Mouse (Mus musculus) CH12.LX (cell line): ENCODE data around the gene Tmtc1. TPM values are rescaled to one million over a fixed set of nuclear protein-coding genes. Genes with fewer than 3 reads are reported as not detected.
A peak's percentile ranks its signal among the peaks of the same experiment; 100 is the strongest.

Experiments
- DNase-seq: peaks from one replicate; pipeline ENCODE4 v3.0.0-alpha.2; 2013; ENCODE audit errors: extremely low read depth
- H3K27ac ChIP-seq: 2 replicates; pipeline ENCODE4 v1.5.1; 2012; ENCODE audit warnings: low read depth, mild to moderate bottlenecking, control low read depth, moderate library complexity; ENCODE audit not compliant: insufficient read depth
- H3K27me3 ChIP-seq: replicated peaks from 2 replicates; pipeline ENCODE3; 2012; ENCODE audit warnings: inconsistent platforms
- H3K36me3 ChIP-seq, 2 experiments: replicated peaks in 1 of 2; 2 replicates each; pipeline versions ENCODE3 to v1.6.1; 2012; ENCODE audit warnings: inconsistent platforms in 1 of 2, low read length in 1 of 2, mild to moderate bottlenecking in 1 of 2, mixed read lengths in 1 of 2, moderate library complexity in 1 of 2; ENCODE audit not compliant: control insufficient read depth in 1 of 2, insufficient read depth in 1 of 2
- H3K4me1 ChIP-seq, 2 experiments: 2 replicates each; pipeline ENCODE4 v1.6.1; 2012; ENCODE audit warnings: inconsistent platforms in 1 of 2, moderate library complexity in 1 of 2; ENCODE audit not compliant: insufficient read depth in 2 of 2, control insufficient read depth in 1 of 2
- H3K4me2 ChIP-seq: 2 replicates; pipeline ENCODE4 v1.6.1; 2012; ENCODE audit warnings: low read depth, mild to moderate bottlenecking, control low read depth; ENCODE audit not compliant: poor library complexity, insufficient read depth, severe bottlenecking
- H3K4me3 ChIP-seq, 3 experiments: fragments of 150-350 bp in 1 of 3; sonication (generic) in 1 of 3; replicated peaks in 1 of 3; 2 replicates each; pipeline versions ENCODE3 to v1.5.1; 2011 to 2012; ENCODE audit warnings: low read depth in 2 of 3, low read length in 2 of 3, mild to moderate bottlenecking in 2 of 3, moderate library complexity in 2 of 3, control low read depth in 1 of 3, improper control_type of control experiment in 1 of 3, inconsistent platforms in 1 of 3, mixed read lengths in 1 of 3; ENCODE audit not compliant: poor library complexity in 1 of 3
- H3K79me2 ChIP-seq: replicated peaks from 2 replicates; pipeline ENCODE4 v1.6.1; 2012; ENCODE audit warnings: mild to moderate bottlenecking, moderate library complexity; ENCODE audit not compliant: control insufficient read depth, poor library complexity, insufficient read depth, severe bottlenecking; ENCODE audit errors: extremely low read depth
- H3K9ac ChIP-seq: 2 replicates; pipeline ENCODE4 v1.6.1; 2012; ENCODE audit warnings: low read depth, mild to moderate bottlenecking, control low read depth, moderate library complexity; ENCODE audit not compliant: insufficient read depth
- H3K9me3 ChIP-seq: replicated peaks from 2 replicates; pipeline ENCODE3; 2012; ENCODE audit warnings: low read length, inconsistent platforms, mixed read lengths
- BHLHE40 ChIP-seq: IDR thresholded peaks from 2 replicates; pipeline ENCODE4 v1.6.1; 2011; ENCODE audit warnings: mild to moderate bottlenecking, low read depth, low read length, improper control_type of control experiment
- CHD1 ChIP-seq: IDR thresholded peaks from 2 replicates; pipeline ENCODE4 v1.6.1; 2012; ENCODE audit warnings: low read depth, low read length, improper control_type of control experiment, inconsistent platforms
- CTCF ChIP-seq, 2 experiments: IDR thresholded peaks in 1 of 2; conservative IDR thresholded peaks in 1 of 2; 2 replicates each; pipeline ENCODE4 v1.5.1; 2011 to 2012; ENCODE audit warnings: low read depth in 2 of 2, low read length in 2 of 2, improper control_type of control experiment in 1 of 2, inconsistent platforms in 1 of 2, mild to moderate bottlenecking in 1 of 2, moderate library complexity in 1 of 2
- ELF1 ChIP-seq: IDR thresholded peaks from 2 replicates; pipeline ENCODE4 v1.6.1; 2014; ENCODE audit warnings: low read depth, mild to moderate bottlenecking, inconsistent platforms, low read length, improper control_type of control experiment
- EP300 ChIP-seq: IDR thresholded peaks from 2 replicates; pipeline ENCODE4 v1.6.1; 2011; ENCODE audit warnings: low read length, improper control_type of control experiment
- ETS1 ChIP-seq: conservative IDR thresholded peaks from 2 replicates; pipeline ENCODE4 v1.6.1; 2012; ENCODE audit warnings: low read depth, mild to moderate bottlenecking, inconsistent platforms, low read length, improper control_type of control experiment, moderate library complexity
- GABPA ChIP-seq: IDR thresholded peaks from 2 replicates; pipeline ENCODE4 v1.6.1; 2012; ENCODE audit warnings: low read depth, low read length, improper control_type of control experiment, inconsistent platforms; ENCODE audit not compliant: insufficient replicate concordance
- HCFC1 ChIP-seq: IDR thresholded peaks from 2 replicates; pipeline ENCODE4 v1.6.1; 2012; ENCODE audit warnings: low read depth, mild to moderate bottlenecking, inconsistent platforms, low read length, improper control_type of control experiment
- IRF4 ChIP-seq: IDR thresholded peaks from 2 replicates; pipeline ENCODE4 v1.6.1; 2014; ENCODE audit warnings: low read depth, mild to moderate bottlenecking, inconsistent platforms, low read length, improper control_type of control experiment
- JUN ChIP-seq: IDR thresholded peaks from 2 replicates; pipeline ENCODE4 v1.6.1; 2011; ENCODE audit warnings: low read depth, mild to moderate bottlenecking, low read length, improper control_type of control experiment, moderate library complexity; ENCODE audit not compliant: insufficient read depth
- JUND ChIP-seq: conservative IDR thresholded peaks from 2 replicates; pipeline ENCODE4 v1.6.1; 2011; ENCODE audit warnings: low read depth, low read length, improper control_type of control experiment
- MAFK ChIP-seq: IDR thresholded peaks from 2 replicates; pipeline ENCODE4 v1.6.1; 2011; ENCODE audit warnings: low read length, improper control_type of control experiment; ENCODE audit not compliant: insufficient replicate concordance
- MAX ChIP-seq: IDR thresholded peaks from 2 replicates; pipeline ENCODE4 v1.6.1; 2011; ENCODE audit warnings: low read length, improper control_type of control experiment
- MAZ ChIP-seq: IDR thresholded peaks from 2 replicates; pipeline ENCODE4 v1.6.1; 2012; ENCODE audit warnings: low read depth, mild to moderate bottlenecking, inconsistent platforms, low read length, improper control_type of control experiment, moderate library complexity
- MEF2A ChIP-seq: IDR thresholded peaks from 2 replicates; pipeline ENCODE4 v1.6.1; 2014; ENCODE audit warnings: low read depth, mild to moderate bottlenecking, inconsistent platforms, low read length, improper control_type of control experiment, borderline replicate concordance
- MXI1 ChIP-seq: IDR thresholded peaks from 2 replicates; pipeline ENCODE4 v1.6.1; 2011; ENCODE audit warnings: mild to moderate bottlenecking, low read depth, low read length, improper control_type of control experiment
- NRF1 ChIP-seq: IDR thresholded peaks from 2 replicates; pipeline ENCODE4 v1.6.1; 2014; ENCODE audit warnings: low read depth, mild to moderate bottlenecking, inconsistent platforms, low read length, improper control_type of control experiment, moderate library complexity
- POLR2AphosphoS2 ChIP-seq: IDR thresholded peaks from 2 replicates; pipeline ENCODE4 v1.6.1; 2011; ENCODE audit warnings: low read depth, low read length, improper control_type of control experiment
- RAD21 ChIP-seq: IDR thresholded peaks from 2 replicates; pipeline ENCODE4 v1.6.1; 2011; ENCODE audit warnings: low read depth, mild to moderate bottlenecking, low read length, improper control_type of control experiment, moderate library complexity
- RCOR1 ChIP-seq: conservative IDR thresholded peaks from 2 replicates; pipeline ENCODE4 v1.6.1; 2012; ENCODE audit warnings: low read depth, mild to moderate bottlenecking, inconsistent platforms, low read length, improper control_type of control experiment
- SMC3 ChIP-seq: IDR thresholded peaks from 2 replicates; pipeline ENCODE4 v1.6.1; 2011; ENCODE audit warnings: low read depth, low read length, improper control_type of control experiment
- TBP ChIP-seq: conservative IDR thresholded peaks from 2 replicates; pipeline ENCODE4 v1.6.1; 2011; ENCODE audit warnings: low read depth, low read length, improper control_type of control experiment
- USF1 ChIP-seq: IDR thresholded peaks from 2 replicates; pipeline ENCODE4 v1.6.1; 2014; ENCODE audit warnings: low read depth, mild to moderate bottlenecking, inconsistent platforms, low read length, improper control_type of control experiment
- USF2 ChIP-seq: conservative IDR thresholded peaks from 2 replicates; pipeline ENCODE4 v1.6.1; 2011; ENCODE audit warnings: low read depth, low read length, improper control_type of control experiment
- ZC3H11A ChIP-seq: IDR thresholded peaks from 2 replicates; pipeline ENCODE4 v1.6.1; 2012; ENCODE audit warnings: low read depth, mild to moderate bottlenecking, inconsistent platforms, low read length, improper control_type of control experiment
- ZMIZ1 ChIP-seq: IDR thresholded peaks from 2 replicates; pipeline ENCODE4 v1.6.1; 2012; ENCODE audit warnings: low read depth, mild to moderate bottlenecking, inconsistent platforms, low read length, improper control_type of control experiment
- ZNF384 ChIP-seq: IDR thresholded peaks from 2 replicates; pipeline ENCODE4 v1.6.1; 2012; ENCODE audit warnings: low read depth, low read length, improper control_type of control experiment, inconsistent platforms
- dilution Hi-C: fragments of 300-500 bp; cut with MboI; formaldehyde crosslinking; loops from 2 replicates; pipeline ENCODE4 v1.14.3; 2020; ENCODE audit warnings: low sequenced_read_pairs; ENCODE audit not compliant: extremely low pct_unique_long_range_greater_than_20kb, extremely low pct_ligation_motif_present
- in situ Hi-C: fragments of 300-500 bp; cut with MboI; formaldehyde crosslinking; loops from 3 replicates; pipeline ENCODE4 v1.14.3; 2019; ENCODE audit warnings: low sequenced_read_pairs, low pct_ligation_motif_present, low pct_unique_long_range_greater_than_20kb, mixed read lengths
- polyA plus RNA-seq: library from polyadenylated mRNA; unstranded; fragments of >175 nt; gene quantifications from 2 replicates; pipeline ENCODE4 v1.2.1, GENCODE M21; 2012; ENCODE audit warnings: low read depth; ENCODE audit not compliant: insufficient read length
- total RNA-seq, 2 experiments: library from RNA; depleted of rRNA; stranded (reverse); fragments of 300-350 nt in 1 of 2; fragments of >200 nt in 1 of 2; gene quantifications; 2 replicates each; pipeline ENCODE4 v1.2.3; 2012 to 2014

The Tmtc1 gene
- total and polyA plus RNA-seq, 3 experiments = 0.03 to 0.13 (median 0.04) TPM

- Histone ChIP-seq H3K4me2 (no peak overlapping the region), H3K36me3 (no peaks in the 10 kb centered on the region), H3K4me3 (no peak overlapping the region), H3K27me3 (no peaks in the 10 kb centered on the region), H3K9me3 (no peaks in the 10 kb centered on the region), H3K27ac (no peak overlapping the region), H3K9ac (no peak overlapping the region), H3K79me2 (no peaks in the 10 kb centered on the region), H3K4me1 (peaks cover 0 to 6% of the 10 kb centered on the region in 2 experiments; a peak in 1 of 4 replicates)
- in situ Hi-C loops (no loop called here), dilution Hi-C loops (no loop called here)
- DNase-seq = no peak
- TF ChIP-seq SMC3 = no peak
- no peak for TF ChIP-seq MAX
- no peak for TF ChIP-seq MEF2A
- TF ChIP-seq BHLHE40 = no peak
- TF ChIP-seq NRF1 = no peak
- no peak for TF ChIP-seq GABPA
- no peak for TF ChIP-seq RAD21
- no peak for TF ChIP-seq RCOR1
- TF ChIP-seq POLR2AphosphoS2 = no peak
- no peak for TF ChIP-seq CHD1
- no peak for TF ChIP-seq ZC3H11A
- no peak for TF ChIP-seq JUN
- TF ChIP-seq ELF1 = no peak
- TF ChIP-seq JUND = no peak
- TF ChIP-seq ZNF384 = no peak
- no peak for TF ChIP-seq USF1
- no peak for TF ChIP-seq IRF4
- no peak for TF ChIP-seq USF2
Measured at GRCm38 (mm10) chr6:148467924-148468389, 23.8 kb upstream of the Tmtc1 start.

- TF ChIP-seq GABPA = no peak
- no peak for TF ChIP-seq MAFK
- TF ChIP-seq ZMIZ1 = no peak
- TF ChIP-seq NRF1 = no peak
- TF ChIP-seq ETS1 = no peak
- TF ChIP-seq EP300 = no peak
- TF ChIP-seq CHD1 = no peak
- TF ChIP-seq CTCF (conservative IDR thresholded peaks at IDR 0.05 in 1 of 2, IDR thresholded peaks at IDR 0.05 in 1 of 2; ENCODE audit: low read depth in 2 of 2, low read length in 2 of 2) = no peak
- TF ChIP-seq HCFC1 = no peak
- no peak for TF ChIP-seq MAZ
- no peak for TF ChIP-seq MEF2A
- TF ChIP-seq JUND = no peak
- TF ChIP-seq POLR2AphosphoS2 = no peak
- no peak for TF ChIP-seq MXI1
- TF ChIP-seq TBP = no peak
- no peak for TF ChIP-seq IRF4
- TF ChIP-seq, all 38 proteins: peak for 0
- no peaks in the 10 kb centered on the region for H3K9me3 ChIP-seq
- no peak overlapping the region for H3K27ac ChIP-seq
- no peaks in the 10 kb centered on the region for H3K36me3 ChIP-seq
- H3K4me3 ChIP-seq = no peak overlapping the region
- no peak overlapping the region for H3K9ac ChIP-seq
- no peaks in the 10 kb centered on the region for H3K27me3 ChIP-seq
- no peaks in the 10 kb centered on the region for H3K79me2 ChIP-seq
- in situ Hi-C loops (no loop called here), dilution Hi-C loops (no loop called here)
- peaks cover 0 to 6% of the 10 kb centered on the region in 2 experiments; a peak in 1 of 4 replicates for H3K4me1 ChIP-seq
- DNase-seq = peak; percentile 6
- no peak overlapping the region for H3K4me2 ChIP-seq
Measured at GRCm38 (mm10) chr6:148467170-148467921, 23.2 kb upstream of the Tmtc1 start.
